Mouse (Mus musculus) splenic B cell, adult 2 months (primary cell): Measurements from ENCODE around the gene Icosl.

Source experiments
- DNase-seq: peaks from one replicate; pipeline ENCODE4 v3.0.0-alpha.2; 2011; ENCODE audit warnings: low read depth, low spot score
- H3K27me3 ChIP-seq: 2 replicates; pipeline ENCODE4 v1.6.1; 2012; ENCODE audit warnings: mild to moderate bottlenecking, low read length, moderate library complexity, mixed read lengths; ENCODE audit not compliant: control insufficient read depth, poor library complexity, insufficient read depth, severe bottlenecking
- H3K36me3 ChIP-seq: 2 replicates; pipeline ENCODE4 v1.6.1; 2012; ENCODE audit warnings: mild to moderate bottlenecking, low read length, moderate library complexity, mixed read lengths; ENCODE audit not compliant: control insufficient read depth, poor library complexity, insufficient read depth, severe bottlenecking

Icosl gene

DNA sequence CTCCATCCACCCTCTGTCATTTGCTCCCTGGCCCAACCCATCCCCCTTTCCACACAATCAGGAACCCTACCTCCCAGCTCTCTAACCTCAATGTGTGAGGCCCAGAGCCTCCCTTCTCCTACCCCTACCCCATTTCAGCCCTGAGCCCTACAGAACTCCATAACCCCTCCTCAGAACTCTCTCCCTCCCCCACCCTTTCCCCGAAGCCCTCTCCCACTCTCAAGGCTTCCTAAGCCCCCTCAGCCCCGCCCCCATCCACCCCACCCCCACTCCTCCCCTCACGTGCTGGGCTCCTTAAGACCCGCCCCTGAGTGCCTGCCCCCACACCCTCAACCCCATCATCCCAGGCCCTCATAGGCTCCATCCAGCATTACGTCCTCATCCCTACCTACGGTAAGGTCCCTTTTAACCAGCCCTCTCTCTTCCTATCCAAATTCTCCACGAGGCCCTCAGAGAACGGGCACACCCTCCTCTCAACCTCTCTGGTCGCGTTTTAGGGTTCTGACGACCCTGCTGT lies 19.5 kb upstream of the Icosl start:
- Histone ChIP-seq H3K27me3 (no peaks in the 10 kb centered on the region), H3K36me3 (no peaks in the 10 kb centered on the region)
- DNase-seq = no peak

DNA sequence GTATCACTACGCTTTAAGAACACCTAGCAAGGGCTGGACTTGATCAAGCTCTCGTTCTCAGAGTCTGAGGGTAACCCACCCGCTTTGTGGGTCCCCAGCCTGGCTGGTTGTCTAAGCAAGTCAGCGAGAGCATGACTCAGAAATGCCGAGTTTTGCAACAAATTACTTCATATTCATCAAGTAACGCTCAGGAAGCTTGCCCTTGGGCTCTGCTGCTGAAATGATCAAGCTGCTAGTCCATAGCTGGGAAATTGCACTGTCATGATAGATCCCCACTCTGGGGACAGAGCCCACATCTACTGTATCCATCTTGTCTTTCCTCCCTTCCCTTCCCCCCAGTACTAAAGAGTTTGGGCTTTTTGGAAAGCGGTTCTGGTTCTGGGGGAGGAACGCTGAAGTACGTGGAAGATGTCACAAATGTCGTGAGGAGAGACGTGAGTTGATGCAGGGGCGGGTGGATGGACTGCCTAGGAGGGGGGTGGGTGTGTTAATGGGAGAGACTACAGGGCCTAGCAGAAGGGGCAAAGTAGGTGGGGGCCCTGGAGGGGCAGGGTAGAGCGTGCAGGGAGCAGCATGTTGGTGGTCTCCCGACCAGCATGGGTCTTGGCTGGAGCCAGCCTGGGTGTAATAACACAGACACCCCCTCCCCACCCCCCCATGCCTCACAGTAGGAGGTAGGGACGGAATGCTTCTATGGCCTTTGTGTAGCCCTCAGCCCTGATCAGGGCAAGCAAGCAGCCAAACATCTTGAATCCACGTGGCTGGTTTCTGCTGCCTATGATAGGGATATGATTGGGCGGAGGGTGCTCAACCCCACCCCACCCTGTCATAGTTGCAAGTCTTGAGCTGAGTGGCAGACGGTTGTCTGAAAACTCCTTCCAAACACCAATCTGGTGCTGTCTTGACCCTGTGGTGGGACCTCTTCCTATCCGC lies 14.2 kb upstream of the Icosl start:
- H3K27me3 ChIP-seq = no peaks in the 10 kb centered on the region; the same call in 1 of the 2 replicates
- no peaks in the 10 kb centered on the region for H3K36me3 ChIP-seq
- no peak for DNase-seq

DNA sequence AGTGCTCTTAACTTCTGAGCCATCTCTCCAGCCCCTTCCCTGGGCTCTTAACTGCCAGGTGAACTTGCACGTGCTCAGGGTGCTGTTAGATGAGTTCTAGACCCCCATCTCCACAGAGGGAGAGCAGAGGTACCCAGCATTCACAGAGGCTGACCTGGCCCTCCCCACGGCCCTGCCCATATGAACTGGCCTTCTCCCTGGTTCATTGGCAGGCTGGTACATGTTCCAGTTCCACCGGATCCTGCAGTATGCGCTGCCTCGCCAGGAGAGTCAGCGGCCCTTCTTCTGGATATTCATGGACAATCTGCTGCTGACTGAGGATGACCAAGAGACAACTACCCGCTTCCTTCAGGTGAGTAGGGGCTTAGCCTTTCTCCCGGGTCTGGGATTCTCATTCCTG lies 12.0 kb upstream of the Icosl start:
- no peak for DNase-seq
- no peaks in the 10 kb centered on the region for H3K36me3 ChIP-seq
- no peaks in the 10 kb centered on the region; the same call in 1 of the 2 replicates for H3K27me3 ChIP-seq

DNA sequence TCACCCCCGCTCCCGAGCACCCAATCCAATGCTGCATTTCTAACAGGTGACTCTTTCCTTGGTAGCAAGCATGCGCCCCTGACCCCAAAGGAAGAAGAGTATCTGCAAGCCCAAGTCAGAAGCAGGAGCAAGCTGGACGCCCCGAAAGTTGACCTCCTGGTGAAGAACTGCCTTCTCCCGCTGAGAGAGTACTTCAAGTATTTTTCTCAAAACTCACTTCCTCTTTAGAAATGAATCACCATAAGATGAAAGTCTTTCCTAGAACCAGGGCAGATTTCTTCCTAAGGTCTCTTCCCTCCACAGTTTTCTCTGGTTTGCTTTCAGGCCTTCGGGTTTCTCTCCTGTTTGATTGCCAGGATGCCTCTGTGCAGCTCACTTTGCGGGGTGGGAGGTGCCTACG lies 6.0 kb upstream of the Icosl start:
- 0 out of 2 replicates have a peak, but pooled peaks cover 2% of the 10 kb centered on the region for H3K36me3 ChIP-seq
- peak; percentile 43 for DNase-seq

GRCm38 (mm10) chr10:78067226-78067625 lies 1.9 kb upstream of the Icosl start:
- DNase-seq = peak; percentile 69
- peaks cover 19% of the 10 kb centered on the region for H3K36me3 ChIP-seq
- H3K27me3 ChIP-seq = no peaks in the 10 kb centered on the region

More for the DNA sequence above, 6.0 kb upstream of the Icosl start:
- no peaks in the 10 kb centered on the region; the same call in 1 of the 2 replicates for H3K27me3 ChIP-seq

GRCm38 (mm10) chr10:78068541-78068940 lies 561 bp upstream of the Icosl start:
- DNase-seq = no peak
- H3K27me3 ChIP-seq = no peaks in the 10 kb centered on the region
- H3K36me3 ChIP-seq = peaks cover 24% of the 10 kb centered on the region

- Histone ChIP-seq H3K27me3 (no peaks in the 10 kb centered on the region), H3K36me3 (peaks cover 58% of the 10 kb centered on the region)
- DNase-seq = no peak
These were observed 5.0 kb downstream of the Icosl start for GRCm38 (mm10) chr10:78074151-78074550.

GRCm38 (mm10) chr10:78074977-78075376 lies 5.9 kb downstream of the Icosl start:
- no peaks in the 10 kb centered on the region for H3K27me3 ChIP-seq
- DNase-seq = no peak
- H3K36me3 ChIP-seq = peaks cover 58% of the 10 kb centered on the region

GRCm38 (mm10) chr10:78077862-78078261 lies 8.8 kb downstream of the Icosl start:
- Histone ChIP-seq H3K36me3 (peaks cover 35% of the 10 kb centered on the region), H3K27me3 (no peaks in the 10 kb centered on the region)
- no peak for DNase-seq

DNA sequence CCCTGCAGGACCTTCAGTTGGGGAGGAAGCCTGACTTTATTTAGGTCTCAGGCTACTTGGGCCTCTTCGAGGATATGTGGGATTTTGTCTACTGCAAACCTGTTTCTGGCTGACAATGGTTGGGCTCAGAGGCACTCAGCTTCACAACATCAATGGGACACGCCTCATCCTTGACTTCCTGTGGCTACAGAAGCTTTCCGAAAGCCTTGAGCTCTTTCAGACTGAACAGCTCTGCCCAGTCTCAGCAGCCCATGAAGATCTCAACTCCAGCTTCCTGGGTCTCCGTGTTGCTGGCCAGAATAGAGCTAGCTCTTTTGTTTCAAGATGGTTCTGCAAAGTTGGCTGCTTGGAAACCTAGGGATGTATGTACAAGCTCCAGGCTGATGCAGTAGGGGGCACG lies 9.2 kb downstream of the Icosl start:
- Histone ChIP-seq H3K27me3 (no peaks in the 10 kb centered on the region), H3K36me3 (peaks cover 35% of the 10 kb centered on the region)
- DNase-seq = no peak

- no peak for DNase-seq
- no peaks in the 10 kb centered on the region for H3K27me3 ChIP-seq
- peaks cover 20% of the 10 kb centered on the region for H3K36me3 ChIP-seq
These were observed 11.0 kb downstream of the Icosl start for GRCm38 (mm10) chr10:78079955-78080591.

DNA sequence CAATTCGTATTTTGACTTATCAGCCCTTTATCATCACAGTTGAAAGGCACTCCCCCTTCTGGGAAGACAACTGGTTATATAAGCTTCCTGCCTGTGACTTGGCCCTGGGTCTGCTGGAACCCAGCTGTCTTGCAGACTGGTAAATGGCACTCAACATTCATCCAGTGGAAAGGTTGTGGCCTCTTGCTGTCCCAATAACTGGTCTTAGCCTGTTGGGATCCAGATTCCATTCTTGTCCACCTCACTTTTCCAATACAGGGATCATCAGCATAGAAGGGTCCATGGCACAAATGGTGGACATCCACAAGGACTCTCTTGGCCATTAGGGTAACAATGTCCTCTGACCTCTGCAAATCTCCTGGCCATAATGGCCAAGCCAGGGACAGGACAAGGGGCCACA lies 15.0 kb downstream of the Icosl start:
- H3K27me3 ChIP-seq = no peaks in the 10 kb centered on the region
- no peak for DNase-seq

DNA sequence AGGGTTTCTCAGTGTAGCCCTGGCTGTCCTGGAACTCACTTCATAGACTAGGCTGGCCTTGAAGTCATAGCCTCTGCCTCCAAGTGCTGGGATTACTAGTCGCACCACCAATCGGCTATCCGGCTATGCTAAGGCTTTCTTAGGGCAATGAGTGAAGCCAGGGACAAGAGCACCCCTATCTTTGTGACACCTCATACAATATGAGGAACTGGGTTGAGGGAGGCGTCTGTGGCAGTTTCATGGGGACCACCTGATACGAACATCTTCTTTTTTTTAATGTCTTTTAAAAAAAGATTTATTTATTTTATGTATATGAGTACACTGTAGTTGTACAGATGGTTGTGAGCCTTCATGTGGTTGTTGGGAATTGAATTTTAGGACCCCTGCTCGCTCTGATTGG lies 16.6 kb downstream of the Icosl start:
- peak; percentile 60 for DNase-seq
- H3K36me3 ChIP-seq = no peaks in the 10 kb centered on the region

More for the DNA sequence above, 15.0 kb downstream of the Icosl start:
- H3K36me3 ChIP-seq = no peaks in the 10 kb centered on the region

GRCm38 (mm10) chr10:78086444-78087061 lies 17.5 kb downstream of the Icosl start:
- peak; percentile 87 for DNase-seq
- no peaks in the 10 kb centered on the region for H3K36me3 ChIP-seq

More for the DNA sequence above, 16.6 kb downstream of the Icosl start:
- H3K27me3 ChIP-seq = no peaks in the 10 kb centered on the region

More at GRCm38 (mm10) chr10:78086444-78087061, 17.5 kb downstream of the Icosl start:
- H3K27me3 ChIP-seq = no peaks in the 10 kb centered on the region
